Mouse (Mus musculus): ENCODE results near the gene Thpo.

GRCm38 (mm10) chr16:20691617-20692016 is 42.7 kb downstream of the Thpo start:
- no peak for TF ChIP-seq CTCF (IDR thresholded peaks at IDR 0.05; ENCODE audit: borderline replicate concordance, insufficient read depth, low read length)
- no peak for TF ChIP-seq POLR2A (IDR thresholded peaks at IDR 0.05; ENCODE audit: low read depth, low read length)
